Mouse (Mus musculus): Measurements from ENCODE around the gene Adi1. TPM values are rescaled to one million over a fixed set of nuclear protein-coding genes. Genes with fewer than 3 reads are reported as not detected.

Adi1 gene
- polyA plus RNA-seq, 1 experiment, result 22.8 TPM

- H3K4me3 ChIP-seq (replicated peaks; ENCODE audit: extremely low read depth, low read depth, low read length), result no peak overlapping the region
- no peak for TF ChIP-seq CTCF (IDR thresholded peaks at IDR 0.05; ENCODE audit: insufficient read depth, low read length)
- 76% methylated on average over 5 of the region's 5 CpGs for WGBS
- no peaks in the 10 kb centered on the region for H3K4me1 ChIP-seq (ENCODE audit: control insufficient read depth, insufficient read depth, low read length)
- DNase-seq, result no peak
These were observed 52.0 kb downstream of the Adi1 start for GRCm38 (mm10) chr12:28727061-28727460.

Other genes with a start within 250 kb of the Adi1 start
- not detected in 2 replicates for gene Dcdc2c, start 122.8 kb upstream of the Adi1 start, polyA plus RNA-seq (2012; rRNA removed)
- not detected in 2 replicates for gene Allc, start 92.7 kb upstream of the Adi1 start, polyA plus RNA-seq (2012; rRNA removed)
- gene Colec11, start 51.9 kb upstream of the Adi1 start, polyA plus RNA-seq (2012; rRNA removed), result 0.91 and 1.0 TPM in 2 replicates
- gene Rps7, start 39.3 kb upstream of the Adi1 start, polyA plus RNA-seq (2012; rRNA removed), result 158 and 175 TPM in 2 replicates
- gene Rnaseh1, start 25.6 kb upstream of the Adi1 start, polyA plus RNA-seq (2012; rRNA removed), result 9.1 and 11.7 TPM in 2 replicates
- gene Trappc12, start 75.2 kb downstream of the Adi1 start, polyA plus RNA-seq (2012; rRNA removed), result 18.7 and 25.1 TPM in 2 replicates
- 17.8 and 17.9 TPM in 2 replicates for gene Eipr1, start 76.6 kb downstream of the Adi1 start, polyA plus RNA-seq (2012; rRNA removed)

Measured in lung, adult 2 months (tissue).